Mouse (Mus musculus): ENCODE data around the gene Cacna2d3. TPM values are rescaled to one million over a fixed set of nuclear protein-coding genes. Genes with fewer than 3 reads are reported as not detected.

The Cacna2d3 gene
- polyA plus RNA-seq, 1 experiment from 2014 or later: 0.99 TPM

DNA sequence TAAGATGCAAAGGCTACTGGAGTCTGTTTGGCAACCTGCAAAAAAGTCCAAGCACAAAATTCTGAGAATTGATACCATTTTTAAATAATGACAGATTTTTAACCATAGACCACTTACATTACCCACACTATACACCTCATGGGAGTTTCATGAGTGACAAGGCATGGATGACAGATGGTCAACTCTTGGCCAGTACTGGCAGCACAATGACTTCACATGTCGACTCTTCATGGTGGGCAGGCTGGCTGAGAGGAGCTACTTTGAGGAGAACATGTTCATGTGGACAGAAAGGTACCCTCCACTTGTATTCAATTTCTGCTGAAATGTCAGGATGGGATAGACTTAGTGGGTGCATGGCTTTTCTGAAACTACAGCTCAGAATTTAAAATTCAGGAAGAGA, 498.7 kb downstream of the Cacna2d3 start:
- no peak for ATAC-seq
- no peaks in the 10 kb centered on the region for H3K36me3 ChIP-seq (ENCODE audit: control insufficient read depth, insufficient read depth)

GRCm38 (mm10) chr14:29222191-29222882, 499.3 kb downstream of the Cacna2d3 start:
- H3K4me1 ChIP-seq (replicated peaks; ENCODE audit: control insufficient read depth, insufficient read depth, low read length): no peaks in the 10 kb centered on the region
- H3K27ac ChIP-seq (ENCODE audit: low read depth, low read length): no peak overlapping the region
- H3K27me3 ChIP-seq (replicated peaks; ENCODE audit: control insufficient read depth, insufficient read depth, low read length): no peaks in the 10 kb centered on the region
- 80% methylated on average over 4 of the region's 4 CpGs for WGBS
- no peaks in the 10 kb centered on the region for H3K9me3 ChIP-seq (ENCODE audit: control insufficient read depth)
- no peak overlapping the region for H3K9ac ChIP-seq (ENCODE audit: low read depth, low read length)
- H3K4me2 ChIP-seq (replicated peaks; ENCODE audit: low read depth): no peak overlapping the region
- no peaks in the 10 kb centered on the region for H3K36me3 ChIP-seq (ENCODE audit: control insufficient read depth, insufficient read depth)
- ATAC-seq: no peak
- TF ChIP-seq CTCF (IDR thresholded peaks at IDR 0.05; ENCODE audit: low read depth): no peak
- H3K4me3 ChIP-seq (ENCODE audit: low read depth, low read length): no peak overlapping the region

More for the DNA sequence above, 498.7 kb downstream of the Cacna2d3 start:
- H3K4me1 ChIP-seq (replicated peaks; ENCODE audit: control insufficient read depth, insufficient read depth, low read length): no peaks in the 10 kb centered on the region
- no peak overlapping the region for H3K27ac ChIP-seq (ENCODE audit: low read depth, low read length)
- H3K4me2 ChIP-seq (replicated peaks; ENCODE audit: low read depth): no peak overlapping the region
- H3K4me3 ChIP-seq (ENCODE audit: low read depth, low read length): no peak overlapping the region
- H3K27me3 ChIP-seq (replicated peaks; ENCODE audit: control insufficient read depth, insufficient read depth, low read length): no peaks in the 10 kb centered on the region
- WGBS: 96% methylated on average over 1 of the region's 1 CpGs
- no peak overlapping the region for H3K9ac ChIP-seq (ENCODE audit: low read depth, low read length)
- no peaks in the 10 kb centered on the region for H3K9me3 ChIP-seq (ENCODE audit: control insufficient read depth)
- no peak for TF ChIP-seq CTCF (IDR thresholded peaks at IDR 0.05; ENCODE audit: low read depth)

DNA sequence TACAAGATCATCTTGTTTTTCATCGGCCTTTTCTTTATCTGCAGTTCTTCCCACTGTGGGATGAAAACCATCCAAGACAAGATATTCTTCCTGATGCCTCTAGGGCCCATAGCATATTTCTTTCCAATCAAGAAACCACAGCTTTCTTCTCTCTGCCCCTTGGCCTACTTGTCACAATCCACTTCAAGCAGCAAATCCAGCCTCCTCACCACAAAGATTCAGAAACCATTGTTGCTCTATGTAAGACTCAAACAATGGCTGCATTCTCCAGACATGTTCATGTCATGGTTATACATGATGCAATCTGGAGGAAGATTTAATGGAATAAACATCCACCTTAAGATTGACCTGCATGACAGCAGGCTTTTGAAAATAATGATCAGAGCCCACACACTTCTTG, 505.6 kb downstream of the Cacna2d3 start:
- Histone ChIP-seq H3K4me2 (replicated peaks; ENCODE audit: low read depth) (no peak overlapping the region), H3K27me3 (replicated peaks; ENCODE audit: control insufficient read depth, insufficient read depth, low read length) (no peaks in the 10 kb centered on the region), H3K9ac (ENCODE audit: low read depth, low read length) (no peak overlapping the region), H3K4me3 (ENCODE audit: low read depth, low read length) (no peak overlapping the region), H3K36me3 (ENCODE audit: control insufficient read depth, insufficient read depth) (no peaks in the 10 kb centered on the region), H3K9me3 (ENCODE audit: control insufficient read depth) (no peaks in the 10 kb centered on the region), H3K4me1 (replicated peaks; ENCODE audit: control insufficient read depth, insufficient read depth, low read length) (no peaks in the 10 kb centered on the region), H3K27ac (ENCODE audit: low read depth, low read length) (no peak overlapping the region)
- no peak for TF ChIP-seq CTCF (IDR thresholded peaks at IDR 0.05; ENCODE audit: low read depth)
- WGBS: 80% methylated on average over 1 of the region's 1 CpGs
- no peak for ATAC-seq

- WGBS: 81% methylated on average over 1 of the region's 1 CpGs
- no peaks in the 10 kb centered on the region for H3K27me3 ChIP-seq (replicated peaks; ENCODE audit: control insufficient read depth, insufficient read depth, low read length)
- no peaks in the 10 kb centered on the region for H3K4me1 ChIP-seq (replicated peaks; ENCODE audit: control insufficient read depth, insufficient read depth, low read length)
- TF ChIP-seq CTCF (IDR thresholded peaks at IDR 0.05; ENCODE audit: low read depth): no peak
- no peak overlapping the region for H3K9ac ChIP-seq (ENCODE audit: low read depth, low read length)
- no peaks in the 10 kb centered on the region for H3K9me3 ChIP-seq (ENCODE audit: control insufficient read depth)
- H3K4me3 ChIP-seq (ENCODE audit: low read depth, low read length): no peak overlapping the region
- no peak overlapping the region for H3K27ac ChIP-seq (ENCODE audit: low read depth, low read length)
- H3K4me2 ChIP-seq (replicated peaks; ENCODE audit: low read depth): no peak overlapping the region
- no peak for ATAC-seq
- no peaks in the 10 kb centered on the region for H3K36me3 ChIP-seq (ENCODE audit: control insufficient read depth, insufficient read depth)
Observed at GRCm38 (mm10) chr14:29204967-29205268, 516.7 kb downstream of the Cacna2d3 start.

GRCm38 (mm10) chr14:29204236-29204966, 517.3 kb downstream of the Cacna2d3 start:
- no peak overlapping the region for H3K4me2 ChIP-seq (replicated peaks; ENCODE audit: low read depth)
- H3K9me3 ChIP-seq (ENCODE audit: control insufficient read depth): no peaks in the 10 kb centered on the region
- no peak for TF ChIP-seq CTCF (IDR thresholded peaks at IDR 0.05; ENCODE audit: low read depth)
- no peaks in the 10 kb centered on the region for H3K4me1 ChIP-seq (replicated peaks; ENCODE audit: control insufficient read depth, insufficient read depth, low read length)
- H3K27me3 ChIP-seq (replicated peaks; ENCODE audit: control insufficient read depth, insufficient read depth, low read length): no peaks in the 10 kb centered on the region
- ATAC-seq: no peak
- no peak overlapping the region for H3K9ac ChIP-seq (ENCODE audit: low read depth, low read length)
- H3K36me3 ChIP-seq (ENCODE audit: control insufficient read depth, insufficient read depth): no peaks in the 10 kb centered on the region
- H3K27ac ChIP-seq (ENCODE audit: low read depth, low read length): no peak overlapping the region
- 83% methylated on average over 10 of the region's 10 CpGs for WGBS
- no peak overlapping the region for H3K4me3 ChIP-seq (ENCODE audit: low read depth, low read length)

DNA sequence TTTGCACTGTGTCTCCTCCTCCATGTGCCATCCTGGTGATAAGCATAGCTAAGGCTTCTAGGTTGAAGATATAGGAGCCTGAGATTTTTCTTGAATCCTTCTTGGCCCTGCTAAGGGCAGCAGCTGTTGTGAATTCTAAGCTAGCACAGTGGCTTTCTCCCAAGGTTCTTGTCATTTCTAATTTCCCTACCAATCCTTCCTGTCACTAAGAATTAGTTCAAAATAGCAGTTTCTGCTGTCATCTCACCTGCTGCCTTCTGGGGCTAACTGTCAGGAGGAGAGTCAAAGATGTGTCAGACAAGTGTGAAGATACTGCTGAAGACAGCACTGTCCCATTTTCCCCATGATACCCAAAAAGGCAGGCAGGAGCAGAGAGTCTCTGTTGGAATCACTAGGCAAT, 525.5 kb downstream of the Cacna2d3 start:
- TF ChIP-seq CTCF (IDR thresholded peaks at IDR 0.05; ENCODE audit: low read depth): no peak
- H3K4me1 ChIP-seq (replicated peaks; ENCODE audit: control insufficient read depth, insufficient read depth, low read length): no peaks in the 10 kb centered on the region
- no peaks in the 10 kb centered on the region for H3K27me3 ChIP-seq (replicated peaks; ENCODE audit: control insufficient read depth, insufficient read depth, low read length)
- no peaks in the 10 kb centered on the region for H3K36me3 ChIP-seq (ENCODE audit: control insufficient read depth, insufficient read depth)
- H3K27ac ChIP-seq (ENCODE audit: low read depth, low read length): no peak overlapping the region
- H3K9me3 ChIP-seq (ENCODE audit: control insufficient read depth): no peaks in the 10 kb centered on the region
- no peak for ATAC-seq
- H3K4me3 ChIP-seq (ENCODE audit: low read depth, low read length): no peak overlapping the region
- no peak overlapping the region for H3K9ac ChIP-seq (ENCODE audit: low read depth, low read length)
- H3K4me2 ChIP-seq (replicated peaks; ENCODE audit: low read depth): no peak overlapping the region
